Mouse (Mus musculus) heart, embryonic 13.5 days (tissue): ENCODE data around the gene Olfr218. TPM values are rescaled to one million over a fixed set of nuclear protein-coding genes. Genes with fewer than 3 reads are reported as not detected.

Source experiments
- polyA plus RNA-seq: library from polyadenylated mRNA; unstranded; fragments of >200 nt; fragmentation: Nextera tagmentation; extraction: Ambion mirVana; gene quantifications from 2 replicates; pipeline ENCODE4 v1.2.1, GENCODE M21; 2015

The Olfr218 gene
- polyA plus RNA-seq, 1 experiment from 2014 or later, result not detected

Other genes with a start within 250 kb of the Olfr218 start
- not detected in 2 replicates for gene Olfr16, start 247.4 kb upstream of the Olfr218 start, polyA plus RNA-seq
- not detected in 2 replicates for gene Olfr1408, start 60.4 kb upstream of the Olfr218 start, polyA plus RNA-seq
- gene Olfr1406, start 7.2 kb upstream of the Olfr218 start, polyA plus RNA-seq, result not detected in 2 replicates
- gene Olfr1404, start 14.6 kb downstream of the Olfr218 start, polyA plus RNA-seq, result not detected in 2 replicates
- gene Fcer1a, start 29.4 kb downstream of the Olfr218 start, polyA plus RNA-seq, result not detected in 2 replicates
- not detected in 2 replicates for gene Olfr418, start 68.2 kb downstream of the Olfr218 start, polyA plus RNA-seq
- not detected in 2 replicates for gene Mptx2, start 80.0 kb downstream of the Olfr218 start, polyA plus RNA-seq
- gene Ackr1, start 135.9 kb downstream of the Olfr218 start, polyA plus RNA-seq, result 2.1 and 2.9 TPM in 2 replicates
- 1.4 and 2.3 TPM in 2 replicates for gene Aim2, start 153.1 kb downstream of the Olfr218 start, polyA plus RNA-seq
- 0.31 and 0.71 TPM in 2 replicates for gene Cadm3, start 169.9 kb downstream of the Olfr218 start, polyA plus RNA-seq